Mouse (Mus musculus) forebrain, embryonic 15.5 days (tissue): Measurements from ENCODE around the gene Zbtb2. TPM values are rescaled to one million over a fixed set of nuclear protein-coding genes. Genes with fewer than 3 reads are reported as not detected.

Experiments used
- ATAC-seq: fragments of 200-750 bp; cut with Nextera tagmentation; replicated peaks from 2 replicates; pipeline ENCODE4 v1.8.0; 2017; ENCODE audit warnings: mild to moderate bottlenecking, moderate TSS enrichment, moderate library complexity
- H3K27ac ChIP-seq: fragments of 300-500 bp; sonication (generic); replicated peaks from 2 replicates; pipeline ENCODE4 v1.5.1; 2015; ENCODE audit warnings: mild to moderate bottlenecking, inconsistent platforms
- H3K27me3 ChIP-seq: fragments of 300-500 bp; sonication (generic); 2 replicates; pipeline ENCODE4 v1.6.1; 2015; ENCODE audit warnings: inconsistent platforms
- H3K36me3 ChIP-seq: fragments of 300-500 bp; sonication (generic); 2 replicates; pipeline ENCODE4 v1.6.1; 2015; ENCODE audit warnings: mild to moderate bottlenecking, inconsistent platforms
- H3K4me1 ChIP-seq: fragments of 300-500 bp; sonication (generic); 2 replicates; pipeline ENCODE4 v1.6.1; 2015; ENCODE audit warnings: inconsistent platforms
- H3K4me2 ChIP-seq: fragments of 300-500 bp; sonication (generic); replicated peaks from 2 replicates; pipeline ENCODE4 v1.6.1; 2015; ENCODE audit warnings: mild to moderate bottlenecking, inconsistent platforms
- H3K4me3 ChIP-seq: fragments of 300-500 bp; sonication (generic); 2 replicates; pipeline ENCODE4 v1.5.1; 2015; ENCODE audit warnings: mild to moderate bottlenecking, inconsistent platforms
- H3K9ac ChIP-seq: fragments of 300-500 bp; sonication (generic); replicated peaks from 2 replicates; pipeline ENCODE4 v1.6.1; 2015; ENCODE audit warnings: mild to moderate bottlenecking, inconsistent platforms
- H3K9me3 ChIP-seq: fragments of 300-500 bp; sonication (generic); 2 replicates; pipeline ENCODE4 v1.6.1; 2016; ENCODE audit warnings: inconsistent platforms
- WGBS: fragments of 180-500 bp; shearing (Covaris S2); methylation state at CpG from one replicate; pipeline ENCODE4 v1.1.7; 2015; ENCODE audit warnings: mixed read lengths; 5-methylcytosine and 5-hydroxymethylcytosine counted together
- polyA plus RNA-seq: library from polyadenylated mRNA; unstranded; fragments of >200 nt; fragmentation: Nextera tagmentation; extraction: Ambion mirVana; gene quantifications from 2 replicates; pipeline ENCODE4 v1.2.1, GENCODE M21; 2015

Zbtb2 gene
- polyA plus RNA-seq, 1 experiment from 2014 or later, result 18.4 TPM

DNA sequence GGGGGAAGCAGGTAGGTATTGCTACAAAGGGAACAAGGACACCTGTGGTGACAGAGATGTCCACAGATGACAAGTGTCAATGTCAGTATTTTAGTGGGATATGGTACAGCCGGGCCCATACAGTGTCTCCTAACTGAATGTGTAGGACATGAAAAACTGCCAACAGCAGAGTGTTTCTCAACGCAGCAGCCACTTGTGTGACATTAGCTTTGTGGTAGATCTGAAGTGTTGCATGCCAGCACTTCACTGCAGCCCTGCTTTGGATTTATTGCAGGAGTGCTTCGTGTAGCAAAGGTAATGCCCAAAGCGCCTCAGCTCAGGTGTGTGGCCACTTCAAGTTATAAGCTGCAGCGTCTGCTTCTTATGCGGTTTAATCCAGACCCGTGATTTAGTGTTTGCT, 11.0 kb downstream of the Zbtb2 start:
- no peaks in the 10 kb centered on the region for H3K27me3 ChIP-seq
- H3K9ac ChIP-seq, result no peak overlapping the region
- ATAC-seq, result no peak
- H3K27ac ChIP-seq, result no peak overlapping the region
- H3K4me2 ChIP-seq, result no peak overlapping the region
- no peaks in the 10 kb centered on the region for H3K4me1 ChIP-seq
- H3K9me3 ChIP-seq, result no peaks in the 10 kb centered on the region
- 92% methylated on average over 7 of the region's 7 CpGs for WGBS
- H3K4me3 ChIP-seq, result no peak overlapping the region
- no peaks in the 10 kb centered on the region for H3K36me3 ChIP-seq

DNA sequence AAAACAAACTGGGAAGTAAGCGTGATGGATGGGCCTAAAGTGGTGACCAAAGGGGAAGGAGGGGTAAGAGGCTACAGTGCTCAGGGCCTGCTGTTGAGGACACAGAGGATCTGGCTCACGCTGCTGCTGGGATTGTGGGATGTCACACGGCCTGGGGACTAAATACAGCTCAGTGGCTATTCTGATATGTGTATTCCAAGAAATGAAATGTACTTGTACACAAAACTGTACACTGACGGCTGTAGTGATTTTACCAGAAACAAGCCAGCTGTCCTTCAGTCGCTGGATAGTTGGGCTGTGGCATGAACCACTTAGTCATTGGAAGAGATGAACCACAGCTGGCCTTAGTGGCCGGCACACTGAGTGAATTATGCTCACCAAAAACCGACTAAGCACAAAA, 11.4 kb downstream of the Zbtb2 start:
- Histone ChIP-seq H3K4me1 (no peaks in the 10 kb centered on the region), H3K36me3 (no peaks in the 10 kb centered on the region), H3K9ac (no peak overlapping the region), H3K4me3 (no peak overlapping the region), H3K9me3 (no peaks in the 10 kb centered on the region), H3K27ac (no peak overlapping the region), H3K27me3 (no peaks in the 10 kb centered on the region), H3K4me2 (no peak overlapping the region)
- no peak for ATAC-seq
- WGBS, result 81% methylated on average over 7 of the region's 7 CpGs

DNA sequence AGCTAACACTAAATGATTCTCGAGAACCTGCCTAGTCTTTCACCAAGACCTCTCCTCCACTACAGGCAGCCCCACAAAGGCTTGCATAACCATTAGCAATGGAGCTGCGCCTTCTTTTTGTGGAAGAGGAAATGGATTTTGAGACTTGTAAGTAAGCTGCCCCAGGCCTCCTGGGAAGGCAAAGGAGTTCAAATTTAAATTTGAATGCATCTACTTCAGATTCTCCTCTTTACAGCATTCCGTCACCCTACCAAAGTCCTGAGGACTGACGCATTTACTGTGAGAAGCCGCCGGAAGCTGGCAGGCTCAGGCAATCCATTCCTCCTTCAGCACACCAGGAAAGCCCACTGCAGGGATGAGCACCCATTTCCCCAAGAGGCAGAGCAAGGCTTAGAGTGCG, 12.6 kb downstream of the Zbtb2 start:
- Histone ChIP-seq H3K27ac (no peak overlapping the region), H3K27me3 (no peaks in the 10 kb centered on the region), H3K4me3 (no peak overlapping the region), H3K36me3 (no peaks in the 10 kb centered on the region), H3K9me3 (no peaks in the 10 kb centered on the region), H3K4me2 (no peak overlapping the region), H3K9ac (no peak overlapping the region), H3K4me1 (no peaks in the 10 kb centered on the region)
- no peak for ATAC-seq
- 29% methylated on average over 7 of the region's 7 CpGs for WGBS

GRCm38 (mm10) chr10:4374734-4375133, 13.2 kb downstream of the Zbtb2 start:
- H3K36me3 ChIP-seq, result no peaks in the 10 kb centered on the region
- no peaks in the 10 kb centered on the region for H3K4me1 ChIP-seq
- H3K27me3 ChIP-seq, result no peaks in the 10 kb centered on the region
- WGBS, result 89% methylated on average over 4 of the region's 4 CpGs
- ATAC-seq, result no peak
- H3K4me3 ChIP-seq, result no peak overlapping the region
- H3K9ac ChIP-seq, result no peak overlapping the region
- no peak overlapping the region for H3K27ac ChIP-seq
- no peaks in the 10 kb centered on the region for H3K9me3 ChIP-seq
- H3K4me2 ChIP-seq, result no peak overlapping the region

GRCm38 (mm10) chr10:4374239-4374638, 13.7 kb downstream of the Zbtb2 start:
- 94% methylated on average over 7 of the region's 7 CpGs for whole genome bisulfite sequencing
- H3K27me3 ChIP-seq, result no peaks in the 10 kb centered on the region
- no peaks in the 10 kb centered on the region for H3K9me3 ChIP-seq
- no peak overlapping the region for H3K9ac ChIP-seq
- H3K4me3 ChIP-seq, result no peak overlapping the region
- no peak for ATAC-seq
- H3K4me1 ChIP-seq, result no peaks in the 10 kb centered on the region
- no peak overlapping the region for H3K27ac ChIP-seq
- H3K36me3 ChIP-seq, result no peaks in the 10 kb centered on the region; the same call in 1 of the 2 replicates
- no peak overlapping the region for H3K4me2 ChIP-seq

DNA sequence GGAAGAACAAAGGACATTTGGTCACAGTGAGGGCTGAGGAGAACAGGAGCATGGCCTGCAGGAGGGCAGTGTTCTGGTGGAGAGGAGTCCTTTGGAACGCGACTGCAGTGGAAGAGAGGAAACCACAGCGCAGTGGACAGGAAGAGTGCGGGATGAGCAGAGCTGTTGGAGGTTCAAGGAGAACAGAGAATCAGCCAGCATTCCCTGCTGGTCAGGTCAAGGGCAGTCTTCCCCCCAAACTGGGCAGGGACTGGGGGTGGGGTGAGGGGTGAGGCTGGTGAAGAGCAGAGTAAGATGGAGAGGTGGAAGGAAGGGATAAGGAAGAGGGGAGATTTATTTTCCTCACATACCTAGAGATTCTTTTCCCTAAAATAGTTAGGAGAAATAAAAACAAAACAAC, 14.3 kb downstream of the Zbtb2 start:
- Histone ChIP-seq H3K27ac (no peak overlapping the region), H3K4me2 (no peak overlapping the region), H3K4me1 (no peaks in the 10 kb centered on the region), H3K36me3 (peaks cover 7% of the 10 kb centered on the region), H3K4me3 (no peak overlapping the region), H3K27me3 (no peaks in the 10 kb centered on the region), H3K9me3 (no peaks in the 10 kb centered on the region), H3K9ac (no peak overlapping the region)
- 91% methylated on average over 4 of the region's 4 CpGs for WGBS
- ATAC-seq, result no peak

GRCm38 (mm10) chr10:4372011-4372410, 15.9 kb downstream of the Zbtb2 start:
- no peak overlapping the region for H3K9ac ChIP-seq
- no peaks in the 10 kb centered on the region for H3K27me3 ChIP-seq
- H3K4me3 ChIP-seq, result no peak overlapping the region
- no peaks in the 10 kb centered on the region for H3K4me1 ChIP-seq
- H3K27ac ChIP-seq, result no peak overlapping the region
- peak; percentile 55 for ATAC-seq
- H3K4me2 ChIP-seq, result no peak overlapping the region
- H3K9me3 ChIP-seq, result no peaks in the 10 kb centered on the region
- H3K36me3 ChIP-seq, result peaks cover 19% of the 10 kb centered on the region
- 46% methylated on average over 5 of the region's 5 CpGs for WGBS

GRCm38 (mm10) chr10:4370105-4370504, 17.8 kb downstream of the Zbtb2 start:
- WGBS, result 92% methylated on average over 11 of the region's 11 CpGs
- Histone ChIP-seq H3K9ac (no peak overlapping the region), H3K27me3 (no peaks in the 10 kb centered on the region), H3K27ac (no peak overlapping the region), H3K4me1 (no peaks in the 10 kb centered on the region), H3K4me3 (no peak overlapping the region), H3K9me3 (no peaks in the 10 kb centered on the region), H3K4me2 (no peak overlapping the region), H3K36me3 (peaks cover 20% of the 10 kb centered on the region)
- no peak for ATAC-seq

- WGBS, result 90% methylated on average over 3 of the region's 3 CpGs
- H3K4me3 ChIP-seq, result no peak overlapping the region
- no peak overlapping the region for H3K4me2 ChIP-seq
- no peak for ATAC-seq
- peaks cover 20% of the 10 kb centered on the region for H3K36me3 ChIP-seq
- H3K4me1 ChIP-seq, result no peaks in the 10 kb centered on the region
- H3K9ac ChIP-seq, result no peak overlapping the region
- no peaks in the 10 kb centered on the region for H3K27me3 ChIP-seq
- H3K9me3 ChIP-seq, result no peaks in the 10 kb centered on the region
- H3K27ac ChIP-seq, result no peak overlapping the region
Measured at GRCm38 (mm10) chr10:4364618-4365017, 23.3 kb downstream of the Zbtb2 start.

GRCm38 (mm10) chr10:4357435-4357834, 30.5 kb downstream of the Zbtb2 start:
- Histone ChIP-seq H3K36me3 (no peaks in the 10 kb centered on the region; the same call in 1 of the 2 replicates), H3K4me1 (no peaks in the 10 kb centered on the region), H3K27ac (no peak overlapping the region), H3K4me3 (no peak overlapping the region), H3K9ac (no peak overlapping the region), H3K27me3 (no peaks in the 10 kb centered on the region), H3K4me2 (no peak overlapping the region), H3K9me3 (no peaks in the 10 kb centered on the region)
- no peak for ATAC-seq
- 92% methylated on average over 10 of the region's 10 CpGs for WGBS

DNA sequence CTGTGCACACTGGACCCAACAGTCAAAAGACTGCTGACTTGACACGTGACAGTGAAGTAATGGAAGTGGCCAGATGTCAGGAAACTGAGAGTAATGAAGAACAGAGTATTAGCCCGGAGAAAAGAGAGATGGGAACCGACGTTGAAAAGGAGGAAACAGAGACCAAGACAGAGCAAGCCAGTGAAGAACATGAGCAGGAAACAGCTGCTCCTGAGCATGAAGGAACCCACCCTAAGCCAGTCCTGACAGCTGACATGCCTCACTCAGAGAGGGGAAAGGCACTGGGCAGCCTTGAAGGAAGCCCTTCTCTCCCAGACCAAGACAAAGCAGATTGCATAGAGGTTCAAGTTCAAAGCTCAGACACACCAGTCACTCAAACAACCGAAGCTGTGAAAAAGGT, 31.3 kb downstream of the Zbtb2 start:
- H3K4me3 ChIP-seq, result no peak overlapping the region
- H3K4me2 ChIP-seq, result no peak overlapping the region
- WGBS, result 87% methylated on average over 5 of the region's 5 CpGs
- ATAC-seq, result no peak
- H3K9me3 ChIP-seq, result no peaks in the 10 kb centered on the region
- no peaks in the 10 kb centered on the region for H3K4me1 ChIP-seq
- no peak overlapping the region for H3K27ac ChIP-seq
- H3K36me3 ChIP-seq, result no peaks in the 10 kb centered on the region; the same call in 1 of the 2 replicates
- no peak overlapping the region for H3K9ac ChIP-seq
- no peaks in the 10 kb centered on the region for H3K27me3 ChIP-seq

- no peaks in the 10 kb centered on the region; the same call in 1 of the 2 replicates for H3K36me3 ChIP-seq
- H3K9ac ChIP-seq, result no peak overlapping the region
- H3K4me2 ChIP-seq, result no peak overlapping the region
- no peak for ATAC-seq
- H3K4me3 ChIP-seq, result no peak overlapping the region
- no peaks in the 10 kb centered on the region for H3K27me3 ChIP-seq
- H3K4me1 ChIP-seq, result no peaks in the 10 kb centered on the region
- H3K9me3 ChIP-seq, result no peaks in the 10 kb centered on the region
- WGBS, result 91% methylated on average over 19 of the region's 19 CpGs
- H3K27ac ChIP-seq, result no peak overlapping the region
Measured at GRCm38 (mm10) chr10:4355882-4356451, 31.9 kb downstream of the Zbtb2 start.
